Comparison of ENCODE assay signal across 46 mouse cellular contexts in the genomic region with DNA sequence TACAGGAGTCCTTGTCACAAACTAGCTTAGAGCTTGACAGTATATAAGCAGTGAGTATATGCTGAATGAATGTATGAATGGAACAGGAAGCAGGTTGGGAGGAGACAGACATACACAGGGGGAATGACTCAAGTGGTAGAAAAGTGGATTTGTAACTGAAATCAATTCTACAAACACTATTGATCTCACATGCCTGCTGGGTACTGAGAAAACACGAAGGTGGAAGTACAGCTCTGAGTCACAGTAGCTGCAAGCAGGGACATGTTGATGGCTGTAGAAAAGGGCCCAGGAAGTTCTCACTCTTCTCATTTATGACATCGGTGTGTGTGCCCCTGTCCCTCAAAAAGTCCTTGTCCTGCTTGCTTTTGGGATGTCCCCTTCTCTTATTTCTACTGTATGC. TPM values are rescaled to one million over a fixed set of nuclear protein-coding genes. Genes with fewer than 3 reads are reported as not detected.
"Had no signal": no experiment of that assay in that cellular context is flagged by ENCODE, and none has a peak within 500 bp of the region (broad histone marks: within the 10 kb centered on the region; RNA-seq: fewer than 3 reads in every experiment).

No protein-coding gene starts in this region.

- H3K4me1 ChIP-seq: limb, embryonic 10.5 days; limb, embryonic 12.5 days; limb, embryonic 13.5 days; limb, embryonic 15.5 days; liver, embryonic 13.5 days; liver, embryonic 15.5 days; lung, embryonic 15.5 days; megakaryocyte, embryonic 14.5 days; midbrain, embryonic 10.5 days; midbrain, embryonic 12.5 days; midbrain, embryonic 13.5 days; midbrain, embryonic 15.5 days; neural tube, embryonic 12.5 days had no signal

- ATAC-seq: lung, postnatal 0 days; midbrain, embryonic 13.5 days; midbrain, embryonic 15.5 days; midbrain, embryonic 16.5 days had no signal

- H3K9me3 ChIP-seq: limb, embryonic 10.5 days; limb, embryonic 12.5 days; limb, embryonic 13.5 days; limb, embryonic 15.5 days; liver, embryonic 13.5 days; liver, embryonic 15.5 days; lung, embryonic 15.5 days; midbrain, embryonic 10.5 days; midbrain, embryonic 12.5 days; midbrain, embryonic 13.5 days; midbrain, embryonic 15.5 days; neural tube, embryonic 12.5 days had no signal

- DNase-seq: left cerebral cortex, postnatal 4 days; liver; liver, embryonic 13.5 days; lung, adult 18-20 months; lung, adult 2 months; lung, embryonic 14.5 days; lung, postnatal 10 days; lung, postnatal 14 days; lung, postnatal 36 days; lung, postnatal 4 days; midbrain, embryonic 14.5 days had no signal

- H3K4me2 ChIP-seq: limb, embryonic 12.5 days; limb, embryonic 13.5 days; limb, embryonic 15.5 days; liver, embryonic 13.5 days; liver, embryonic 15.5 days; lung, embryonic 14.5 days; lung, embryonic 15.5 days; midbrain, embryonic 11.5 days; midbrain, embryonic 12.5 days; midbrain, embryonic 13.5 days; midbrain, embryonic 15.5 days; neural tube, embryonic 12.5 days had no signal

- H3K4me3 ChIP-seq: left cerebral cortex, adult 2 months; limb, embryonic 10.5 days; limb, embryonic 12.5 days; limb, embryonic 13.5 days; limb, embryonic 15.5 days; liver, embryonic 13.5 days; liver, embryonic 15.5 days; lung, embryonic 15.5 days; megakaryocyte, embryonic 14.5 days; midbrain, embryonic 10.5 days; midbrain, embryonic 12.5 days; midbrain, embryonic 13.5 days; midbrain, embryonic 15.5 days; myocyte; neural tube, embryonic 12.5 days had no signal

- H3K36me3 ChIP-seq: limb, embryonic 10.5 days; limb, embryonic 12.5 days; limb, embryonic 13.5 days; limb, embryonic 15.5 days; liver, embryonic 13.5 days; liver, embryonic 15.5 days; lung, embryonic 15.5 days; midbrain, embryonic 10.5 days; midbrain, embryonic 12.5 days; midbrain, embryonic 13.5 days; midbrain, embryonic 15.5 days; neural tube, embryonic 12.5 days had no signal

- H3K27me3 ChIP-seq: limb, embryonic 12.5 days; limb, embryonic 13.5 days; limb, embryonic 15.5 days; liver, embryonic 13.5 days; liver, embryonic 15.5 days; lung, embryonic 15.5 days; midbrain, embryonic 12.5 days; midbrain, embryonic 13.5 days; midbrain, embryonic 15.5 days; neural tube, embryonic 12.5 days had no signal

- H3K9ac ChIP-seq: limb, embryonic 12.5 days; limb, embryonic 13.5 days; limb, embryonic 15.5 days; liver, embryonic 13.5 days; liver, embryonic 14.5 days; liver, embryonic 15.5 days; lung, embryonic 14.5 days; lung, embryonic 15.5 days; midbrain, embryonic 12.5 days; midbrain, embryonic 13.5 days; midbrain, embryonic 15.5 days; neural tube, embryonic 12.5 days had no signal

- H3K27ac ChIP-seq: left cerebral cortex, adult 2 months; limb, embryonic 10.5 days; limb, embryonic 12.5 days; limb, embryonic 13.5 days; limb, embryonic 15.5 days; liver, embryonic 13.5 days; liver, embryonic 14.5 days; liver, embryonic 15.5 days; lung, embryonic 15.5 days; macrophage; midbrain, embryonic 10.5 days; midbrain, embryonic 12.5 days; midbrain, embryonic 13.5 days; midbrain, embryonic 15.5 days; neural tube, embryonic 12.5 days had no signal

RNA-seq across cellular contexts. Expression of a gene that starts 40.9 kb away (rescaled TPM):
- total RNA-seq: left cerebral cortex, adult 18-20 months; left cerebral cortex, adult 2 months; left cerebral cortex, adult 8-10 months; left cerebral cortex, postnatal 10 days; left cerebral cortex, postnatal 14 days; left cerebral cortex, postnatal 25 days; left cerebral cortex, postnatal 36 days; left cerebral cortex, postnatal 4 days; megakaryocyte progenitor cell, adult 5-6 weeks; megakaryocyte, adult 5-6 weeks; megakaryocyte-erythroid progenitor cell, adult 5-6 weeks; midbrain, postnatal 0 days; monocyte, adult 5-6 weeks had no signal
- polyA plus RNA-seq: limb, embryonic 10.5 days; limb, embryonic 11.5 days; limb, embryonic 12.5 days; limb, embryonic 13.5 days; limb, embryonic 14.5 days; limb, embryonic 15.5 days; liver, embryonic 13.5 days; liver, embryonic 14.5 days; liver, embryonic 15.5 days; liver, embryonic 16.5 days; lung, adult 2 months; lung, embryonic 14.5 days; lung, embryonic 15.5 days; lung, embryonic 16.5 days; lung, postnatal 0 days; macrophage; midbrain, embryonic 10.5 days; midbrain, embryonic 11.5 days; midbrain, embryonic 12.5 days; midbrain, embryonic 13.5 days; midbrain, embryonic 14.5 days; midbrain, embryonic 15.5 days; midbrain, embryonic 16.5 days; midbrain, postnatal 0 days; myocyte; neural tube, embryonic 11.5 days; neural tube, embryonic 12.5 days had no signal
